Mouse (Mus musculus) C2C12 (cell line): ENCODE data around the gene Fkbp5. TPM values are rescaled to one million over a fixed set of nuclear protein-coding genes. Genes with fewer than 3 reads are reported as not detected.

ENCODE experiments used
- H3K27me3 ChIP-seq: one replicate; pipeline ENCODE4 v1.6.1; 2011; ENCODE audit not compliant: control insufficient read depth, insufficient read depth, insufficient read length
- H3K36me3 ChIP-seq: one replicate; pipeline ENCODE4 v1.6.1; 2011; ENCODE audit not compliant: control insufficient read depth, insufficient read depth
- H3K4me3 ChIP-seq: one replicate; pipeline ENCODE4 v1.5.1; 2011; ENCODE audit warnings: mild to moderate bottlenecking, control low read depth; ENCODE audit not compliant: poor library complexity, insufficient read depth, severe bottlenecking
- H3K79me2 ChIP-seq: one replicate; pipeline ENCODE4 v1.6.1; 2011; ENCODE audit not compliant: control insufficient read depth, insufficient read depth
- H3K79me3 ChIP-seq: one replicate; pipeline ENCODE4 v1.6.1; 2011; ENCODE audit warnings: low read depth, control low read depth
- H3ac ChIP-seq: one replicate; pipeline ENCODE3; 2011; ENCODE audit warnings: low read depth; ENCODE audit not compliant: control insufficient read depth, insufficient read length
- CEBPB ChIP-seq: IDR thresholded peaks from one replicate; pipeline ENCODE4 v1.6.1; 2011; ENCODE audit warnings: low read depth, mild to moderate bottlenecking, control low read depth, moderate library complexity
- CTCF ChIP-seq: IDR thresholded peaks from one replicate; pipeline ENCODE4 v1.5.1; 2011; ENCODE audit not compliant: control insufficient read depth, insufficient read depth, insufficient read length
- FOSL1 ChIP-seq: IDR thresholded peaks from one replicate; pipeline ENCODE4 v1.8.0; 2011; ENCODE audit warnings: mild to moderate bottlenecking, low read length; ENCODE audit not compliant: poor library complexity, insufficient read depth, severe bottlenecking
- MAX ChIP-seq: IDR thresholded peaks from one replicate; pipeline ENCODE4 v1.6.1; 2011; ENCODE audit warnings: mild to moderate bottlenecking, control low read depth
- MYOD1 ChIP-seq: IDR thresholded peaks from one replicate; pipeline ENCODE4 v1.6.1; 2011; ENCODE audit warnings: low read depth; ENCODE audit not compliant: control insufficient read depth, insufficient read length
- MYOG ChIP-seq: IDR thresholded peaks from one replicate; pipeline ENCODE4 v1.6.1; 2011; ENCODE audit not compliant: control insufficient read depth, insufficient read length; ENCODE audit errors: extremely low read depth
- USF1 ChIP-seq: IDR thresholded peaks from one replicate; pipeline ENCODE4 v1.6.1; 2011; ENCODE audit warnings: low read depth, mild to moderate bottlenecking, control low read depth, moderate library complexity
- polyA plus RNA-seq: library from polyadenylated mRNA; unstranded; fragments of >200 nt; fragmentation: generic; extraction: Trizol; gene quantifications from one replicate; pipeline ENCODE4 v1.2.1, GENCODE M21; 2012; ENCODE audit warnings: missing spikeins

Gene Fkbp5
- polyA plus RNA-seq, 1 experiment = 24.4 TPM

DNA sequence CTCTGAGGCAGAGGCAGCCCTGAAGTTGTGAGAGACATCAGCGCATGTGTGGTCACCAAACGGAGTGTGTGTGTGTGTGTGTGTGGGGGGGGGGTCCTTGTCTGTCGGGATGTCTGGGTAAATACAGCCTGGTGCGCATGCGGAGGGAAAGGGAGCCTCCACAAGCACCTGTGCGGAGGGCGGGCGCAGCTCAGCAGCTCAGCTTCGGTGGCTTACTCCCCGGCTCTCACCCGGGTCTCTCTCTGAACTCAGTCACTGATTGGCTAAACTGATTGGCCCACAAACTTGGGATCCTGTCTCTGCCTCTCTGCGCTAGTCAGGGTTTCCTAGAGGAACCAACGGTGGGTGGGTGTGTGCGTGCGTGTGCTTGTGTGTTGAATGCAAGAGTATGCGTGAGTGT lies 142.8 kb downstream of the Fkbp5 start:
- H3ac ChIP-seq = no peak overlapping the region

DNA sequence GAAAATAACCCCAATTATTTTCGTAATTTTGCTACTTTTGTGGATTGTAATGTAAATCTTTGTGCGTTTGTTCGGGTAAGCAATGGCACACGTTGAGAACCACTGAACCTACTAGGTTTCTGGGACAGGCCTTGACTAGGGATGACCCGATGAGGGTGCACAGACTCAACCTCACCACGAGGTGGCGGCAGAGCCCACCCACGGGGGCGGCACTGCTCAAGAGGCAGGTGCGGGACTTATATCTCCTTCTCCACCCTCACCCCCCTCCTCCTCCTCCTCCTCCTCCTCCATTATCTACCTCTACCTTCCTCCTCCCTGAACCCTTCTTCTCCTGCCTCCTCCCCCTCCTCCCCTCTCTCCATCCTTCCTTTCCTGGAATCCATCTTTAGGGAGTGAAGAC lies 143.5 kb downstream of the Fkbp5 start:
- TF ChIP-seq CEBPB (no peak), MAX (no peak), USF1 (no peak), MYOD1 (no peak), CTCF (peak; percentile 86)
- no peaks in the 10 kb centered on the region for H3K79me2 ChIP-seq
- no peak overlapping the region for H3K4me3 ChIP-seq
- no peaks in the 10 kb centered on the region for H3K36me3 ChIP-seq
- no peaks in the 10 kb centered on the region for H3K27me3 ChIP-seq
- H3K79me3 ChIP-seq = no peaks in the 10 kb centered on the region
- H3ac ChIP-seq = no peak overlapping the region

More for the DNA sequence above, 142.8 kb downstream of the Fkbp5 start:
- Histone ChIP-seq H3K79me3 (no peaks in the 10 kb centered on the region), H3K4me3 (no peak overlapping the region), H3K36me3 (no peaks in the 10 kb centered on the region), H3K27me3 (no peaks in the 10 kb centered on the region), H3K79me2 (no peaks in the 10 kb centered on the region)
- TF ChIP-seq USF1 (no peak), CTCF (no peak), MAX (no peak), FOSL1 (no peak), MYOG (no peak), CEBPB (no peak), MYOD1 (no peak)

DNA sequence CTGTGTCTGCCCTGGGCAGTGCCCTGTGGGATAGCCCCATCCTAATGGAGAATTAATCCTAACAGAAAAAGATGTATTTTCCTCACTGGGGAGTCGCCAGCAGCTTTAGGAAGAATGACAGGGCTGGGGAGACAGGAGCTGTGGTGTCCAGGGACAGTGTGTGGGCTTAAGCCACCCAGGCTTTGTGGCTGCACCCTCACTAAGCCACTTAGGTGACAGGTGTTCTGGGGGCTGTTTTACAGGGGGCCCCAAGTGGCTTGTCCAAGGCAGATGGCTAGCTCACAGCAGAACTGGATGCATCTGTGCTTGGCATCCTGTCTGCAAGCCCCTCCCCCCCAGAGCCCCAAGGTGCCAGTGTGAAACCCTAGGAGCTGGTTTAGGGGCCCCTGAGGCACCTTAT lies 145.4 kb downstream of the Fkbp5 start:
- H3ac ChIP-seq = no peak overlapping the region
- no peaks in the 10 kb centered on the region for H3K36me3 ChIP-seq
- TF ChIP-seq CEBPB (no peak), MAX (no peak), USF1 (no peak), CTCF (no peak), MYOD1 (no peak), FOSL1 (no peak), MYOG (no peak)
- H3K79me2 ChIP-seq = no peaks in the 10 kb centered on the region
- H3K4me3 ChIP-seq = no peak overlapping the region
- H3K27me3 ChIP-seq = no peaks in the 10 kb centered on the region
- H3K79me3 ChIP-seq = no peaks in the 10 kb centered on the region

DNA sequence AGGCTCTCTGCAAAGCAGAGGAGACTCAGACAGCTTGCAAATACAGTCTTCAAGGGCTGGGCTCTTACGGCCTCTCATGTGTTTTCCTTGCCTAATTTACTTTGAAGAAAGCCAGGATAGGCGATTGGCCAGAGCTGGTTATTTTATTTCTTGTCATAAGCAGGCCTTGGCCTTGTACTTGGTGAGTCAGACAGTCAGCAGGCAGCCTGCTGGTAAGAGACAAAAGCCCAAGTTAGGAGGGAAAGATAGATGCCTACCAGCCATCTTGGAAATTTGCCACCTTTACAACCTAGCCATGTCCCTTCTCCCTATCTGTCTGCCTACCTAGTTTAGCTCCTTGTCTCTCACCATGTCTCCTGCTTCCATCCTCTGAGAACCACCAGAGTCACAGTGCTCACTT lies 146.0 kb downstream of the Fkbp5 start:
- H3ac ChIP-seq = no peak overlapping the region
- no peaks in the 10 kb centered on the region for H3K27me3 ChIP-seq
- TF ChIP-seq FOSL1 = no peak
- no peak for TF ChIP-seq MAX
- no peak for TF ChIP-seq CEBPB
- TF ChIP-seq USF1 = no peak
- TF ChIP-seq MYOD1 = no peak
- no peak for TF ChIP-seq CTCF
- TF ChIP-seq MYOG = no peak
- no peaks in the 10 kb centered on the region for H3K36me3 ChIP-seq
- no peaks in the 10 kb centered on the region for H3K79me3 ChIP-seq
- H3K79me2 ChIP-seq = no peaks in the 10 kb centered on the region
- no peak overlapping the region for H3K4me3 ChIP-seq

DNA sequence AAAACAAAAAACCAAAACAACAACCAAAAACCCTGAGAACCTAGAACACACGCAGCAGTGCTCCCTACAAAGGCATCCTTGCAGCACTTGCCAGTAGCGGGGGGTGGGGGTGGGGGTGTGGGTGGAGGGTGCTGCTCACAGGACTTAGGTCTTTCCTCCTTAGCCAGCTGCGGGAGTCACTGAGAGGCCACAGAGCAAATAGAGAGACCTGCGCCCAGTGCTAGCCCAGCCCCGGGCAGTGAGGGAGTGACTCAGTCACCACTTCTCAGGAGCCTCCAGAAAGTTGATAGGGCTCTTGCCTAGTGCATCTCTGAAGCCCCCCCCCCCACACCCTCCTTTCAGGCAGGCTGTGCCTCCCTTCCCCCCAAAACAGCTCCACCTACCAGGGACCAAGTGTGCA lies 148.3 kb downstream of the Fkbp5 start:
- no peaks in the 10 kb centered on the region for H3K27me3 ChIP-seq
- TF ChIP-seq MAX = no peak
- no peak for TF ChIP-seq USF1
- TF ChIP-seq MYOD1 = no peak
- TF ChIP-seq CEBPB = no peak
- no peak for TF ChIP-seq MYOG
- no peak overlapping the region for H3ac ChIP-seq

DNA sequence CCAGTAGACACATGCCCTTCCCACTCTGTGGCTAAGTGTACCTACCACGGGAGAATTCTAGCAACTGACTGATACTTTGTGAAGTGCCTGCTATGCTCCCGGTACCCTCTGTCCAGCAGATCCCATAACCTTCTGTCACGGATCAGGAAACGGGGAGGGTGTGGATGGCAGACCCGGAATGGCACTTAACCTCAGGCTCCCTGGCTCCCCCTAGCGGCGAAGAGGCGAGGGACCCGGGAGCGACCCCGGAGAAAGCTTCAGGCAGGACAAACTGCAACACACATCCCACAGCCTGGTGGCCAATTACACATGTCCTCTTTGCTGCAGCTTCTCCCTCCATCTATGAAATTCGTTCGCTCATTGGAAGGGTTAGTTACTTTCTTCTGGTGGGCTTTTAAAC lies 148.9 kb downstream of the Fkbp5 start:
- Histone ChIP-seq H3K79me2 (no peaks in the 10 kb centered on the region), H3K36me3 (no peaks in the 10 kb centered on the region), H3ac (no peak overlapping the region), H3K79me3 (no peaks in the 10 kb centered on the region), H3K4me3 (no peak overlapping the region), H3K27me3 (no peaks in the 10 kb centered on the region)
- no peak for TF ChIP-seq USF1
- TF ChIP-seq CTCF = peak; percentile 92

More for the DNA sequence above, 148.3 kb downstream of the Fkbp5 start:
- Histone ChIP-seq H3K36me3 (no peaks in the 10 kb centered on the region), H3K4me3 (no peak overlapping the region), H3K79me3 (no peaks in the 10 kb centered on the region), H3K79me2 (no peaks in the 10 kb centered on the region)
